Mouse (Mus musculus): ENCODE data around the gene Sox14. TPM values are rescaled to one million over a fixed set of nuclear protein-coding genes. Genes with fewer than 3 reads are reported as not detected.

Gene Sox14
- polyA plus RNA-seq, 1 experiment from 2014 or later = 1.6 TPM

GRCm38 (mm10) chr9:99838877-99839276 lies 37.1 kb downstream of the Sox14 start:
- Histone ChIP-seq H3K27ac (no peak overlapping the region), H3K9me3 (0 out of 2 replicates have a peak, but pooled peaks cover 5% of the 10 kb centered on the region), H3K36me3 (no peaks in the 10 kb centered on the region), H3K4me3 (no peak overlapping the region), H3K27me3 (no peaks in the 10 kb centered on the region), H3K4me1 (no peaks in the 10 kb centered on the region), H3K4me2 (no peak overlapping the region), H3K9ac (no peak overlapping the region)
- no peak for ATAC-seq (ENCODE audit: insufficient number of reproducible peaks, insufficient read depth, low FRiP score, low TSS enrichment, low read depth)
- WGBS = 64% methylated on average over 7 of the region's 7 CpGs

GRCm38 (mm10) chr9:99836707-99837106 lies 39.3 kb downstream of the Sox14 start:
- WGBS = 88% methylated on average over 12 of the region's 12 CpGs
- no peak for ATAC-seq (ENCODE audit: insufficient number of reproducible peaks, insufficient read depth, low FRiP score, low TSS enrichment, low read depth)

GRCm38 (mm10) chr9:99835624-99836430 lies 40.1 kb downstream of the Sox14 start:
- Histone ChIP-seq H3K27ac (no peak overlapping the region), H3K4me3 (no peak overlapping the region), H3K36me3 (no peaks in the 10 kb centered on the region), H3K27me3 (no peaks in the 10 kb centered on the region), H3K9me3 (0 out of 2 replicates have a peak, but pooled peaks cover 5% of the 10 kb centered on the region), H3K4me2 (no peak overlapping the region), H3K9ac (no peak overlapping the region), H3K4me1 (no peaks in the 10 kb centered on the region)
- WGBS = 73% methylated on average over 11 of the region's 11 CpGs
- no peak for ATAC-seq (ENCODE audit: insufficient number of reproducible peaks, insufficient read depth, low FRiP score, low TSS enrichment, low read depth)

More at GRCm38 (mm10) chr9:99836707-99837106, 39.3 kb downstream of the Sox14 start:
- Histone ChIP-seq H3K9me3 (0 out of 2 replicates have a peak, but pooled peaks cover 5% of the 10 kb centered on the region), H3K27me3 (no peaks in the 10 kb centered on the region), H3K36me3 (no peaks in the 10 kb centered on the region), H3K4me2 (no peak overlapping the region), H3K9ac (no peak overlapping the region), H3K4me1 (no peaks in the 10 kb centered on the region), H3K27ac (no peak overlapping the region), H3K4me3 (no peak overlapping the region)

Other genes with a start within 250 kb of the Sox14 start
- 26.4 and 31.7 TPM in 2 replicates for gene Dzip1l, start 246.7 kb downstream of the Sox14 start, polyA plus RNA-seq (2015; fragmentation: Nextera tagmentation; extraction: Ambion mirVana)
- gene Cldn18, start 158.9 kb downstream of the Sox14 start, polyA plus RNA-seq (2015; fragmentation: Nextera tagmentation; extraction: Ambion mirVana) = 0.15 TPM in 1 of 2 replicates, not detected in the other